Mouse (Mus musculus): ENCODE measurements at regions not wholly inside any gene's neighbourhood (a gene's known extent, or its start where the extent isn't known, plus 50 kb on each side); places are given as distances from the start of the nearest gene placed in this dataset.

GRCm38 (mm10) chr3:70957470-70957869 is 950.1 kb downstream of the Otol1 start:
- no peaks in the 10 kb centered on the region for H3K4me1 ChIP-seq
- no peak overlapping the region for H3K27ac ChIP-seq
- peak; percentile 69; the same call in 1 of the 2 replicates for ATAC-seq
- no peak overlapping the region for H3K4me2 ChIP-seq
- no peaks in the 10 kb centered on the region for H3K27me3 ChIP-seq
- H3K36me3 ChIP-seq (ENCODE audit: poor library complexity, severe bottlenecking) = no peaks in the 10 kb centered on the region
- H3K9me3 ChIP-seq (replicated peaks) = no peaks in the 10 kb centered on the region
- no peak overlapping the region for H3K9ac ChIP-seq
- H3K4me3 ChIP-seq = no peak overlapping the region

DNA sequence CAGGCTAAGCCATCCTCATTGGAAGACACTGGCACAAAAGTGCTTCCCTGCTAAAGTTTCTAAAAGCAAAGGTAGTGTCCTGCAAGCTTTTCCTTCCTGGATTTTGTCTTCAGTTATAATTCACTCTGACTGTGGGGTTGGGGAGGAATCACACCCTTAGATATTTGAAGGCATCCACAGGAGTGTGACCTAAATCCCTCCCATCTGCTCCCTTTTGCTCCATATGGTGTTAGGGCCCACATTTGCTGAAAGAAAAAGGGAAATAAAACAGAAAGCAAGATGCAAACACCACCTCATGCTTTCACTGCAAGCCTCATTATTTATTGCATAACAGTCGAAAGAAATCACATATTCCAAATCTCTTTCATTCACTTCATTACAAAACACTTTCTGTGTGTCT is 955.1 kb downstream of the Otol1 start:
- Histone ChIP-seq H3K36me3 (ENCODE audit: poor library complexity, severe bottlenecking) (no peaks in the 10 kb centered on the region), H3K4me3 (no peak overlapping the region), H3K4me1 (no peaks in the 10 kb centered on the region), H3K9me3 (replicated peaks) (no peaks in the 10 kb centered on the region), H3K27ac (no peak overlapping the region), H3K9ac (no peak overlapping the region), H3K4me2 (no peak overlapping the region), H3K27me3 (no peaks in the 10 kb centered on the region)
- ATAC-seq = no peak
- 71% methylated on average over 1 of the region's 1 CpGs for WGBS

DNA sequence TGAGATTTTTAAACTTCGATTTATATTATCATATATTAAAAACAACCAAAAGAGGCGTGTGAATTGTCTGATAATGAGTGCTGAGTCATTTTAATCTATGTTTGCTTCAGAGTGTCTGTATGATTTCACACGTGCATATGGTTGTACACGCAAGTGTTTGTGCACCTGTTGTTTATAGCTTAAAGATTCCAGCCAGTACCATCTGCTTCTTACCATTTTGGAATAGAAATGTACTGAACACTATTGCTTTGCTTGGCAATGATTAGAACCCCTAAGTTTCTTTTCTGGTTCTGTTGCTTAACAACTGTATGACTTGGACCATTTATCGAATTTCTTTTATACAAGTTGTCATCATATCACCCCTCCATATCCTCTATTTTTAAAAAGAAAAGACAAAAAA is 969.5 kb downstream of the Otol1 start:
- Histone ChIP-seq H3K36me3 (ENCODE audit: poor library complexity, severe bottlenecking) (no peaks in the 10 kb centered on the region), H3K27ac (no peak overlapping the region), H3K4me1 (no peaks in the 10 kb centered on the region), H3K9me3 (replicated peaks) (no peaks in the 10 kb centered on the region), H3K4me2 (no peak overlapping the region), H3K27me3 (no peaks in the 10 kb centered on the region), H3K4me3 (no peak overlapping the region), H3K9ac (no peak overlapping the region)
- 0 out of 2 replicates have a peak, but pooled peaks have one; percentile 30 for ATAC-seq
- 87% methylated on average over 5 of the region's 5 CpGs for WGBS

DNA sequence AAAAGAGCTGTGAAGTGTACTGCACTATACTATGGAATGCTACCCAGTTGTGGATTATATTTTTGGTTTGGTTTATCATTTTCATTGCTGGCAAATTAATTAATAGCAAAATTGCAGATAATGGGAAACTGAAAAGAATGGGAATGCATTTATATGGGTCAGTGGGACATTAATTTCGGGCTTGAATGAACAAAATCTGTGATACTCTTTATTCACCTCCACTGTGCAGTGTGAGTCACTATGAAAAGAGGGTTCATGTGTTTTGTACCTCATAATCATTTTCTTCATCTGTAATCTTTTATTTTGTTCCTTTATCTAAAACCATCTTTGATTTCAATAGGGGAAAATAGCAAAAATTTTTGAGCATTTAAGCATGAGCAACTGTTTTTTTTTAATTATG is 983.5 kb downstream of the Otol1 start:
- H3K9me3 ChIP-seq (replicated peaks) = no peaks in the 10 kb centered on the region
- 78% methylated on average over 1 of the region's 1 CpGs for WGBS
- no peaks in the 10 kb centered on the region for H3K36me3 ChIP-seq (ENCODE audit: poor library complexity, severe bottlenecking)
- ATAC-seq = no peak
- no peak overlapping the region for H3K4me2 ChIP-seq
- no peaks in the 10 kb centered on the region for H3K27me3 ChIP-seq
- H3K27ac ChIP-seq = no peak overlapping the region
- no peak overlapping the region for H3K9ac ChIP-seq
- H3K4me1 ChIP-seq = no peaks in the 10 kb centered on the region
- H3K4me3 ChIP-seq = no peak overlapping the region

GRCm38 (mm10) chr3:71003052-71003451 is 995.6 kb downstream of the Otol1 start:
- Histone ChIP-seq H3K4me2 (no peak overlapping the region), H3K9me3 (replicated peaks) (no peaks in the 10 kb centered on the region), H3K27ac (no peak overlapping the region), H3K9ac (no peak overlapping the region), H3K36me3 (ENCODE audit: poor library complexity, severe bottlenecking) (no peaks in the 10 kb centered on the region), H3K4me1 (no peaks in the 10 kb centered on the region), H3K4me3 (no peak overlapping the region), H3K27me3 (no peaks in the 10 kb centered on the region)
- WGBS = 76% methylated on average over 6 of the region's 6 CpGs
- ATAC-seq = no peak
